Mouse (Mus musculus) olfactory bulb, adult 2 months (tissue): ENCODE data around the gene Fat4.

ENCODE experiments used
- CTCF ChIP-seq: fragments of 200-500 bp; IDR thresholded peaks from 2 replicates; pipeline ENCODE4 v1.5.1; 2012; ENCODE audit warnings: low read depth, mild to moderate bottlenecking, low read length, moderate library complexity; ENCODE audit not compliant: insufficient read depth
- POLR2A ChIP-seq: fragments of 200-500 bp; IDR thresholded peaks from 2 replicates; pipeline ENCODE4 v1.6.1; 2012; ENCODE audit warnings: mild to moderate bottlenecking, low read depth, low read length, moderate library complexity; ENCODE audit not compliant: insufficient read depth

GRCm38 (mm10) chr3:38883676-38884075 lies 3.1 kb upstream of the Fat4 start:
- TF ChIP-seq CTCF (no peak), POLR2A (no peak)
